ENCODE assay signal across 16 mouse cellular contexts in genomic region chr3:126670413-126670812, GRCm38 (mm10).
"Had no signal": no experiment of that assay in that cellular context is flagged by ENCODE, and none has a peak within 500 bp of the region (broad histone marks: within the 10 kb centered on the region; RNA-seq: fewer than 3 reads in every experiment).

No protein-coding gene starts in this region.

- H3K4me3 ChIP-seq: neural tube, embryonic 13.5 days; neural tube, embryonic 15.5 days; stomach, embryonic 15.5 days had no signal

- H3K27me3 ChIP-seq: neural tube, embryonic 13.5 days; neural tube, embryonic 15.5 days; stomach, embryonic 15.5 days had no signal

- H3K4me2 ChIP-seq: neural tube, embryonic 13.5 days; neural tube, embryonic 15.5 days; stomach, embryonic 15.5 days had no signal

- H3K9me3 ChIP-seq: neural tube, embryonic 13.5 days; neural tube, embryonic 15.5 days; stomach, embryonic 15.5 days had no signal

- DNase-seq: retina, postnatal 1 day; right cerebral cortex, adult 18-20 months; right cerebral cortex, postnatal 14 days; right cerebral cortex, postnatal 25 days; right cerebral cortex, postnatal 4 days; spleen, adult 18-20 months; thymus, adult 18-20 months; thymus, adult 2 months; thymus, postnatal 14 days; thymus, postnatal 25 days; thymus, postnatal 36 days; thymus, postnatal 4 days had no signal

- H3K36me3 ChIP-seq: neural tube, embryonic 13.5 days; neural tube, embryonic 15.5 days; stomach, embryonic 15.5 days had no signal

- H3K27ac ChIP-seq: neural tube, embryonic 13.5 days; stomach, embryonic 15.5 days; stomach, postnatal 0 days had no signal

- H3K9ac ChIP-seq: neural tube, embryonic 13.5 days; neural tube, embryonic 15.5 days; stomach, embryonic 15.5 days had no signal
